Mouse (Mus musculus) megakaryocyte, embryonic 14.5 days (primary cell): ENCODE measurements at regions not wholly inside any gene's neighbourhood (a gene's known extent, or its start where the extent isn't known, plus 50 kb on each side); places are given as distances from the start of the nearest gene placed in this dataset.

Source experiments
- H3K27me3 ChIP-seq: replicated peaks from 2 replicates; pipeline ENCODE3; 2012; ENCODE audit warnings: inconsistent platforms
- H3K36me3 ChIP-seq: replicated peaks from 2 replicates; pipeline ENCODE3; 2012; ENCODE audit warnings: low read length, inconsistent platforms, mixed read lengths
- H3K4me1 ChIP-seq: 2 replicates; pipeline ENCODE4 v1.6.1; 2012; ENCODE audit warnings: inconsistent platforms
- H3K4me3 ChIP-seq: replicated peaks from 2 replicates; pipeline ENCODE3; 2012; ENCODE audit warnings: moderate library complexity, mild to moderate bottlenecking, inconsistent platforms
- H3K9me3 ChIP-seq: 2 replicates; pipeline ENCODE4 v1.6.1; 2012; ENCODE audit warnings: inconsistent platforms
- FLI1 ChIP-seq: IDR thresholded peaks from 2 replicates; pipeline ENCODE4 v1.6.1; 2012; ENCODE audit warnings: low read length, inconsistent platforms, mixed read lengths
- GATA1 ChIP-seq: IDR thresholded peaks from 3 replicates; pipeline ENCODE4 v1.6.1; 2012; ENCODE audit warnings: mixed read lengths, low read length, inconsistent platforms, borderline replicate concordance

DNA sequence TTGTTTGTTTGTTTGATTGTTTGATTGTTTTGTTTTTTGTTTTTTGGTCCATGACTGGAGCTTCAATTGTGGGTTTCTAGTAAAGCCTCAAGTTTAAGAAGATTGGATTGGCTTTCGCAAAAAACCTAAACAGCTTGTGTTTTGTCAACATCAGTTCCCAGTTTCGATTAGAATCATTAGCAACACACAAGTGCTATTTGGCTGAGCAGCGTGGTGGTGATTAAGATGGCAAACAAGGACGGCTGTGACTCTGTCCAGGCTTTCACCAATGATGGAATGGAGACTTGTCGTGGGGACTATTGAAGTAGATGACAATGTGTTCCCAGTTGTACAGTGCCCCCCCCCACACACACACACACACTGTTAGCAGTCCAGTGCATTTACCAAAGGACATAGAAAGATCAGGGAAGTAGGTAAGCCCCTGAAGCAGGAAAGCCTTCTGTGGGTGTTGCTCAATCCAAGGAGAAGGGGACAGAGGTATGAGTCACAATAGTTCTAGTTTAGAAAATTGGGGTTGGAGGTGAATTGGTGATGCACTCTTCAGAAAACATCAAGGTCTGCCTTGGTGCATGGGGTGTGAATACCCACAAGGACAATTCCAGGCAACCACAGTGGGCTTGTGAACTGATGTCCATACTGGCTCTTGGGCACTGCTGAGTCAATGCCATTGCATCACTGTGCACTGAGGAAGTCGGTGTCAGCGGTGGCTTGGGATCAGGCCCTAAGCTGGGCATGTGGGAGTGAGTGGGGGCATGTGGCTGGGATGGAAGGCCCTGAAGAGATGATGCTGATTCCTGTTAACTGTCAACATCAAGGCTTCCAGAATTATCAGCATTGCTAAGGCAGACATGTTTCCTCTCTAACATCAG lies 174.5 kb upstream of the Cox10 start:
- Histone ChIP-seq H3K9me3 (peaks cover 21% of the 10 kb centered on the region), H3K27me3 (no peaks in the 10 kb centered on the region), H3K36me3 (no peaks in the 10 kb centered on the region), H3K4me1 (no peaks in the 10 kb centered on the region), H3K4me3 (no peak overlapping the region)
- TF ChIP-seq GATA1 = no peak
- TF ChIP-seq FLI1 = no peak

DNA sequence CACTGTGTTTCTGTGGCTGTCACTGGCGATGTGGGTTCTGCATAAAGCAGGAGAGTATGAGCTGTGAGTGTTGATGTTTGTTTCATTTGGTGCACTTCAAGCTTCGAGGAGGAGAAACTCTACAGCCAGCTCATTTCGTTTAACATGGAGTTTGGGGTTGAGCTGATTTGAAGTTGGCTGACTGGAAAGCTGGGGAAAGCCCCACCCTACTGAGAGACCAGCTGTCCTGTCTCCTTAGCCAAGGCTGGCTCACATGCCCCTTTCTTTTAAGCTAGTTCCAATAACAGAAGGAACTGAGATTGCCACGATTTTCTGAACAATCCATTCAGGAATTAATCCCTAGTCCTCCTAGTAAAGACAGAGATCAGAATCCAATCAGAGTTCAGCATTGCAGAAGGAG lies 157.6 kb upstream of the Cox10 start:
- Histone ChIP-seq H3K4me3 (no peak overlapping the region), H3K4me1 (no peaks in the 10 kb centered on the region), H3K36me3 (no peaks in the 10 kb centered on the region), H3K9me3 (no peaks in the 10 kb centered on the region), H3K27me3 (peaks cover 2% of the 10 kb centered on the region)
- TF ChIP-seq FLI1 (no peak), GATA1 (no peak)

DNA sequence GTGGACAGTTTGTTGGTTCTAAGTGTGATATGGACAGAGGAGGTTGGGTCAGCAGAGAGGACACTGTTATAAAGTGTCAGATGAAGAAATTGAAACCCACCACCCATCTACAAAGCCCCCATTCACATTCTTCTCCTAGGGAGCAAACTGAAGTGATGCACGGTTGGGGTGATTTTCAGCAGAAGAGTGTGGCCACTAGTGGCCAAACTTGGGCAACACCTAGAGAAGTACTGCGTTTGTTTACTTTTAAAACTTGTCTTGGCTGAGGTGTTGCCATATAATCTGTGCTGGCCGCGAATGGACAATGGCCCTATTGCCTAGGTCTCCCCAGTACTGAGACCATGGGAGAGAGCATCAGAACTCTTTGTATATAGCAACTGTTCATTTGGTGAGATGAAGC lies 150.8 kb upstream of the Cox10 start:
- Histone ChIP-seq H3K4me1 (no peaks in the 10 kb centered on the region), H3K4me3 (no peak overlapping the region), H3K9me3 (no peaks in the 10 kb centered on the region), H3K27me3 (no peaks in the 10 kb centered on the region), H3K36me3 (no peaks in the 10 kb centered on the region)
- TF ChIP-seq FLI1 = no peak
- no peak for TF ChIP-seq GATA1

DNA sequence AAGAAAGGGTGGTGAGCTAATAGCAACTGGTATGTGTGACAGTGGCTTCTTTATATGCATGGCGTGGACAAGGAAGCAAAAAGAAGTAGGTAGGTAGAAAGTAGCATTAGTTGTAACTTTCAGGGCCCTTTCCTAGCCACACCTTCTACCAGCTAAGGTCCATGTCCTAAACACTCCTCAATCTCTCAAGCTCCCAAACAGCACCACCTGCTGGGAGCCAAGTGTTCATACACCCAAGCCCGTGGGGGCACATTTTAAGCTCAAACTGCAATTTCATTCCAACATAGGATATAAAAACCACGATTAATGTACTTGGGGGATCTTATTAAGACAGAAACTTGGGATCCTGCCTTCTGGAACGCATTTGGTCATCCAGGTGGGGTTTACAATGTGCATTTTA lies 141.6 kb upstream of the Cox10 start:
- no peak overlapping the region for H3K4me3 ChIP-seq
- TF ChIP-seq GATA1 = no peak

DNA sequence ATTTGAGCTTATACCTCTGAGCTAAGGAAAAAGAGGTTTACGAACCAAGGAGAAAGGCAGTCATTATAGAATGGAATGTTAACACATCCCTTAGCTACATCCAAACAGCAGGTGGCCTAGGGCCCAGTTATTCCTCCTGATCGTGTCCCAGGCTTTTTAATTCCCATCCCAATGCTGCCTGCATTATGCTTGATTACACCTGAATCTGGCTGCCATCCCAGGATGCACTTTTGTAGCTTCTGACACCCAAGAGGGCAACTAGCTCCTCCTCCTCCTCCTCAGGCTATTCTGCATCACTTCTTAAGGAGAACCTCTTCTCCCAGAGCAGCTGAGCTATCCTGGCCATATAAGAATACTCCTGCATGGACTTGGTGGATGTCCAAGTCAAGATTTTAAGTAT lies 137.9 kb upstream of the Cox10 start:
- Histone ChIP-seq H3K4me1 (no peaks in the 10 kb centered on the region), H3K27me3 (no peaks in the 10 kb centered on the region), H3K9me3 (peaks cover 24% of the 10 kb centered on the region), H3K36me3 (no peaks in the 10 kb centered on the region), H3K4me3 (no peak overlapping the region)
- TF ChIP-seq GATA1 = no peak
- no peak for TF ChIP-seq FLI1

More for the DNA sequence above, 141.6 kb upstream of the Cox10 start:
- Histone ChIP-seq H3K9me3 (peaks cover 20% of the 10 kb centered on the region), H3K36me3 (no peaks in the 10 kb centered on the region), H3K4me1 (no peaks in the 10 kb centered on the region), H3K27me3 (no peaks in the 10 kb centered on the region)

DNA sequence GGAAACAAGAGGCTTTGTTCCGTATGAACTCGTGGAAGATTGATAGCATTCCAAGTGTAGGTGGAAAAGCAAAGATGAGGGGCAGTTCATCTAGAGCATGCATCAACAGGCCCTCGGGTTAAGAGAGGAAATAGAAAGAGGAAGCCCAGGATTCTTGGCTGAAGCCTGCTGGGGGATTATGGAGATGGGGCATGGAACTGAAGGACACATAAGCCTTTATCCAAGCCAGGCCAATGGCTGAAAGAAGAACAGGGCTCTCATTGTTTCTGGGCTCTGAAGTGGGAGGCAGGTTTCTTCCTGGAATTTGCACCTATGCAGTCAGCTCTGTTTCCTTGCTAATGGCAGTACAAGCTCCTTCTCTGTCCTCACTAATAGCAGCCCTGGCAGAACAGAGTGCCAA lies 131.6 kb upstream of the Cox10 start:
- H3K4me1 ChIP-seq = no peaks in the 10 kb centered on the region
- H3K9me3 ChIP-seq = 0 out of 2 replicates have a peak, but pooled peaks cover 5% of the 10 kb centered on the region
- TF ChIP-seq GATA1 (no peak), FLI1 (no peak)
- no peak overlapping the region for H3K4me3 ChIP-seq
- H3K36me3 ChIP-seq = no peaks in the 10 kb centered on the region
- peaks cover 2% of the 10 kb centered on the region for H3K27me3 ChIP-seq

DNA sequence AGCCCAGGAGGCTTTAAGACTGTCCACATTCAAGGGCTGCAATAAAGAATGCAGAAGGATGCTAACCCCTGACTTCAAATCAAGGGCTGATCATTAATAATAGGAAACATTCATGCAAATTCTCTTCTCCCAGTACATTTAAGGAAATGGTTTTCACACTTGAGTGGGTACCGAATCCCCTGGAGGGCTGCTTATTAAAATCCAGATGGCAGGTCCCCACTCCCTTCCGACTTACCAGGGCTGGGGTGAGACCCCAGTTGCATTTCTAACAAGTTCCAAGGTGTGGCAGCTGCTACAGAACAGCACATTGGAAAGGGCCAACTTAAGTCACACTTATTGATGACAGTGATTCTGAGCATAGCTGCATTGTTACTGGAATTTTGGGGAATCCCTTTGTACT lies 129.0 kb upstream of the Cox10 start:
- Histone ChIP-seq H3K36me3 (no peaks in the 10 kb centered on the region), H3K27me3 (peaks cover 5% of the 10 kb centered on the region), H3K9me3 (0 out of 2 replicates have a peak, but pooled peaks cover 5% of the 10 kb centered on the region), H3K4me1 (0 out of 2 replicates have a peak, but pooled peaks cover 4% of the 10 kb centered on the region), H3K4me3 (no peak overlapping the region)
- TF ChIP-seq GATA1 (no peak), FLI1 (no peak)

DNA sequence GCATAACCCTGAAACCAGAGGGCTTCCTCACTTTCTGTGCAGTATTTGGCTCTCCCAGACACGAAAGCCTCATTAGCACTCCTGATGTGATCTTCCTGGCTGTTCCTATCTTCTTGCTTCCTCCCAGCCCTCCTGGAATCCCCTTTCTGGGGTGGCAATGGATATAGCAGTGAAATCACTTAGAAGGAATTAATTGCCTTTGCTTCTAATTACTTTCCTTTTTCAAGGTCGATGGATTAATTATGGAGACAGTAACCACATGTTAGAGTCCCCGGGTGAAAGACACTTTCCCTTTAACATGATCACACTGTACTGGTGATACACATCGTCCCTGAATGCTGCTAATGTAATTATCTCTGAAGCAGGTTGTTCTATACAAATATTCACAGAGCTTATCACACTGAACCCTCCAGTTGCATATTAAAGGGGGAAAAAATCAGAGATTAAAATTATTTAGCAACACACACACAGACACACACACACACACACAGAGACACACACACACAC lies 128.1 kb upstream of the Cox10 start:
- H3K9me3 ChIP-seq = no peaks in the 10 kb centered on the region
- TF ChIP-seq FLI1 = no peak
- no peak for TF ChIP-seq GATA1
- 0 out of 2 replicates have a peak, but pooled peaks cover 4% of the 10 kb centered on the region for H3K4me1 ChIP-seq
- H3K27me3 ChIP-seq = peaks cover 5% of the 10 kb centered on the region
- H3K36me3 ChIP-seq = no peaks in the 10 kb centered on the region
- no peak overlapping the region for H3K4me3 ChIP-seq

DNA sequence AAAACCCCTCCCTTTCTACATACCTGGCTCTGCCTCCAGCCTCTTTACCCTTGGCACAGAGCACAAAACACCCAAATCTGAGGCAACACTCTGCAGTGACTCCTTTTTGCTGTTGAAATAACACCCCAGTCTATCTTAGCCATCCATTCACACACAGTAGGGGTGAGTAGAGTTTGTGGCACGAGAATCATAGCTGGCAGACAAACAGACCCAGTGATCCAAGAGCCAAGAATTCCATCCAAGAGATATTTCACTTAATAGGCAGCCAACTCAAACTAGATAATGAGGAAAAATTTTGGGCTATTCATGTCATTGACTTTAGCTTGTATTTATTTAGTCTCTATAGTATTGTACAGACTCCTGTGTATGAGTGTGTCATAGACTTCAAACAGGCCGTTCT lies 126.9 kb upstream of the Cox10 start:
- peaks cover 5% of the 10 kb centered on the region for H3K27me3 ChIP-seq
- H3K9me3 ChIP-seq = no peaks in the 10 kb centered on the region
- H3K36me3 ChIP-seq = no peaks in the 10 kb centered on the region
- no peak overlapping the region for H3K4me3 ChIP-seq
- H3K4me1 ChIP-seq = 0 out of 2 replicates have a peak, but pooled peaks cover 4% of the 10 kb centered on the region
- no peak for TF ChIP-seq GATA1
- no peak for TF ChIP-seq FLI1

DNA sequence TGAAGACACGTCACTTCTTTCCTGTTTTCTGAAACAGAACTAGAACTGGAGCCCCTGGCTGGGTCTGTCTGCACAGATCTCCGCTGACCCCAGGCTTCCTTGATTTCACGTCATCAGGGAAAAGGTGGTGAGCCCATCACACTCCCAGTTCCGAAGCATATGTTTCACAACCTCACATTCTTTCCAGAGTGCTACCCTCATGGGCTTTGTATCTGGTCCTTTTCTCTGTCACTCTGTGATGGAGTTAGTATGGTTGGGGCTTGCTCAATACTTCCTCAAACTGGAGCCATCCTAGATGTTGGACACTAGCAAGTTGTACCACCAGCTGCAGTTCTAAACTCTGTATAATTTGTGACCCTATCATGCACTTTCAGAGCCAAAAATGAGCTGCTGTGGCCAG lies 125.8 kb upstream of the Cox10 start:
- Histone ChIP-seq H3K36me3 (no peaks in the 10 kb centered on the region), H3K4me1 (0 out of 2 replicates have a peak, but pooled peaks cover 4% of the 10 kb centered on the region), H3K27me3 (peaks cover 5% of the 10 kb centered on the region), H3K9me3 (no peaks in the 10 kb centered on the region), H3K4me3 (no peak overlapping the region)
- TF ChIP-seq FLI1 (no peak), GATA1 (no peak)

DNA sequence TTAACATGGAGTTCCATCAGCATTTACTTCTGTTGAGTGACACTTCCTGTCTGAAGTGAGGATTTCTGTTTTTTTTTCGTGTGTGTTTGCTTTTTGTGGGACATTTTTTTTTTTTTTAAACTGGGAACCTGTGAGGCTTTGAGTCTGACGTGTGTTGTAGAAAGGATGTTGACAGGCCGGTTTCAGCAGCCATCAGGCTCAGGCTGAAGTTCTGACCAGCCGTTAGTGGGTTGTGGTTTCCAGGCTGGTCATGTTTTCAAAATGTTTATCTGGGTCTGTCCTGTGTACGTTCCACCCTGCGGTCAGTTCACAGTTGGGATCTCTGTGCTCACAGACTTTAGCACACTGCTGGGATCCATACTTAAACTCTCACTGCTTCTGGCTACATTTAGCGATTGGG lies 125.0 kb upstream of the Cox10 start:
- H3K27me3 ChIP-seq = peaks cover 5% of the 10 kb centered on the region
- no peak for TF ChIP-seq FLI1
- TF ChIP-seq GATA1 = no peak
- no peaks in the 10 kb centered on the region for H3K9me3 ChIP-seq
- no peak overlapping the region for H3K4me3 ChIP-seq
- H3K36me3 ChIP-seq = no peaks in the 10 kb centered on the region
- H3K4me1 ChIP-seq = 0 out of 2 replicates have a peak, but pooled peaks cover 4% of the 10 kb centered on the region
